Mouse (Mus musculus): Measurements from ENCODE around the gene Enpp6. TPM values are rescaled to one million over a fixed set of nuclear protein-coding genes. Genes with fewer than 3 reads are reported as not detected.

Gene Enpp6
- polyA plus RNA-seq, 1 experiment from 2014 or later, result 0.15 TPM

DNA sequence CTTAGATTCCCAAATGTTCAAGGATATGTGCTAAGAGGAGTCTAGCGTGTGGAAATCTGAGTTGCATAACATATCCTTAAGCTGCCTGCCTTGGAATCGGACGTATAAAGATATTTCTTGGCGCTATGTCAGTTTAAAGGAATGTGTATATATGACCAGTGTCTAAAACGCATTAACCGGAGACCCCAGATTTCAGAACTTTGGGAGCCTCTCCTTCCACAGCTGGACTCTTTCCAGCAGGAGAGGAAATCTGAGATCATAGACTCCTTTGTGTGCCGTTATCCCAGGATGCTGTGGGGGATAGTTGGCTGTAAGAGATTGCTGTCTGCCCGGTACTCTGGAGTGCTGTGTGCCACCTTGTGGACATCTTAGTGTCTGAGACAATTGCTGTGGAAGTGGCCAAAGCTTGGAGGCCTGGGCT, 34.5 kb downstream of the Enpp6 start:
- Histone ChIP-seq H3K36me3 (ENCODE audit: control insufficient read depth, insufficient read depth, low read length) (no peaks in the 10 kb centered on the region), H3K4me2 (no peak overlapping the region), H3K4me3 (ENCODE audit: low read depth, low read length) (no peak overlapping the region), H3K27ac (ENCODE audit: low read depth, low read length) (no peak overlapping the region), H3K4me1 (replicated peaks; ENCODE audit: control insufficient read depth, insufficient read depth, low read length) (no peaks in the 10 kb centered on the region), H3K9ac (ENCODE audit: low read depth, low read length) (no peak overlapping the region), H3K27me3 (replicated peaks; ENCODE audit: control insufficient read depth, insufficient read depth, low read length) (no peaks in the 10 kb centered on the region), H3K9me3 (ENCODE audit: control insufficient read depth, low read length) (no peaks in the 10 kb centered on the region)
- 69% methylated on average over 8 of the region's 8 CpGs for WGBS
- peak; percentile 27 for DNase-seq (ENCODE audit: low spot score)
- ATAC-seq (replicated peaks; ENCODE audit: low FRiP score), result no peak

DNA sequence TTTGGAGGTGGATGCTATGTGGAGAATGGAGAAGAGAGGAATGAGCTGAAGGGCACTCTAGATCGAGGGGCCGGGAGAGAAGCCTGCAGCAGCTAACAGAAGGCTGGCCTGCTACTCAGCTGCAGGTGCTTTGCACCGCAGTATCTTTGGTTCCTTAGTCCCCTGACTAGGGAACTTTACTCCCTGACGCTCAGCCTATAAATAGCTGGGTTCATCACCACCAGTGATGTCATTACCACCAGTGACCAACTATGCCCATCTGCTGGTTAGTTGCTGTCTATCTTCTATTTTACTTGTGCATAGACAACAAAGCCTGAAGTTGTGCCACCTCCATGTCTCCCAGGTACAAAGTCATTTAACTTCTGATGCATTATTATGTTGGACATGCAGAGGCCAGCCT, 37.9 kb downstream of the Enpp6 start:
- H3K4me1 ChIP-seq (replicated peaks; ENCODE audit: control insufficient read depth, insufficient read depth, low read length), result no peaks in the 10 kb centered on the region

DNA sequence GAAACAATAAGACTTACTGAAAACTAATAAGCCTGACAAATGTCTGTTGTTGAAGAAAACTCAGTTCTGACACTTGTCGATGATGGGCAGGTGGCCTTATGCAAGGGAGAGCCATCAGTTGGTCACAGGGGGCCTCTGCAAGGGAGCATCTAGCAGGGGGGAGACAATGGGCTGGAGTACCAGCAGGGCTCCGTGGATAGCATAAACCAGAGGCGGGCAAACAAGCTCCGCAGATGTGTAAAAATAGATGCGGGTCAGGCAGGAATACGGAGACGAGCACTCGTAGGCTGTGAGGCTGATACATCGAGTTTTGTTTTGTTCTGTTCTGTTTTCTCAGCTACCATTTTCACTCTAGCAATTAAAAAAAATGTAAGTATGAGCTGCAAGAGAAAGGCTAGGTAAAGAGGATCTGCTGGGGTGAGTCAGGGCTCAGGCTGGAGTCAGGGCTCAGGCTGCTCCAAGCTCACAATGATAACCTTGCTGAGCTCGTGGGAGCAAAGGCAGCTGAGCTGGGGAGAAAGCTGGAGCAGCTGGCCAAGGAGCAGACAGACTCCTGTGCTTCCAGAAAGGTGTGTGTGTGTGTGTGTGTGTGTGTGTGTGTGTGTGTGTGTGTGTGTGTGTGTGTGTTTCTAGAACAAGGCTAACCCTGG, 40.3 kb downstream of the Enpp6 start:
- DNase-seq (ENCODE audit: low spot score), result no peak
- WGBS, result 73% methylated on average over 10 of the region's 10 CpGs
- no peak overlapping the region for H3K4me2 ChIP-seq

More for the DNA sequence above, 37.9 kb downstream of the Enpp6 start:
- no peak for ATAC-seq (replicated peaks; ENCODE audit: low FRiP score)
- Histone ChIP-seq H3K27me3 (replicated peaks; ENCODE audit: control insufficient read depth, insufficient read depth, low read length) (no peaks in the 10 kb centered on the region), H3K9me3 (ENCODE audit: control insufficient read depth, low read length) (no peaks in the 10 kb centered on the region), H3K27ac (ENCODE audit: low read depth, low read length) (no peak overlapping the region), H3K36me3 (ENCODE audit: control insufficient read depth, insufficient read depth, low read length) (no peaks in the 10 kb centered on the region), H3K4me2 (no peak overlapping the region), H3K9ac (ENCODE audit: low read depth, low read length) (no peak overlapping the region), H3K4me3 (ENCODE audit: low read depth, low read length) (no peak overlapping the region)
- WGBS, result 76% methylated on average over 4 of the region's 4 CpGs
- DNase-seq (ENCODE audit: low spot score), result no peak

DNA sequence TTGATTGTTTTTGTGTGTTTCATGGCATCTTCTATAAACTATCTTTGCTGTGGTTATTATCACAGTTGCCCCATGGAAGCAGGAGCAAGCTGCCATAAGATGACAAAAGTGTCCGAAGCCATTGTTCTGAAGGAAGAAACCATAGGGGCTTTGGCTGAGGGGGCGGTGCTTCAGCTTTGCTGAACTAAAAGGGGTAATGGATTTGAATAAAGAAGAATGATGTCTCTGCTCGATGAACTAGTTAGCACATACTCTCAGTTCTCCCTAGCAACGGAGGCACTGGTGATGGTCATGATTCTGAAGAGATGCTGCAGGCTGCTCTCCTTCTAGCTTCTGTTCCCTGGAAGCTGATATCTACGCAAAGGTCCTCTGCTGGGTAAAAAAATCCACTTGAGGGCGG, 41.8 kb downstream of the Enpp6 start:
- Histone ChIP-seq H3K4me2 (no peak overlapping the region), H3K27me3 (replicated peaks; ENCODE audit: control insufficient read depth, insufficient read depth, low read length) (no peaks in the 10 kb centered on the region), H3K36me3 (ENCODE audit: control insufficient read depth, insufficient read depth, low read length) (no peaks in the 10 kb centered on the region), H3K9ac (ENCODE audit: low read depth, low read length) (no peak overlapping the region), H3K4me1 (replicated peaks; ENCODE audit: control insufficient read depth, insufficient read depth, low read length) (no peaks in the 10 kb centered on the region), H3K9me3 (ENCODE audit: control insufficient read depth, low read length) (no peaks in the 10 kb centered on the region), H3K27ac (ENCODE audit: low read depth, low read length) (no peak overlapping the region), H3K4me3 (ENCODE audit: low read depth, low read length) (no peak overlapping the region)
- WGBS, result 74% methylated on average over 6 of the region's 6 CpGs
- ATAC-seq (replicated peaks; ENCODE audit: low FRiP score) (no peak), DNase-seq (ENCODE audit: low spot score) (no peak)

More for the DNA sequence above, 40.3 kb downstream of the Enpp6 start:
- ATAC-seq (replicated peaks; ENCODE audit: low FRiP score), result no peak
- Histone ChIP-seq H3K9ac (ENCODE audit: low read depth, low read length) (no peak overlapping the region), H3K27me3 (replicated peaks; ENCODE audit: control insufficient read depth, insufficient read depth, low read length) (no peaks in the 10 kb centered on the region), H3K4me3 (ENCODE audit: low read depth, low read length) (no peak overlapping the region), H3K9me3 (ENCODE audit: control insufficient read depth, low read length) (no peaks in the 10 kb centered on the region), H3K4me1 (replicated peaks; ENCODE audit: control insufficient read depth, insufficient read depth, low read length) (no peaks in the 10 kb centered on the region), H3K36me3 (ENCODE audit: control insufficient read depth, insufficient read depth, low read length) (no peaks in the 10 kb centered on the region), H3K27ac (ENCODE audit: low read depth, low read length) (no peak overlapping the region)

DNA sequence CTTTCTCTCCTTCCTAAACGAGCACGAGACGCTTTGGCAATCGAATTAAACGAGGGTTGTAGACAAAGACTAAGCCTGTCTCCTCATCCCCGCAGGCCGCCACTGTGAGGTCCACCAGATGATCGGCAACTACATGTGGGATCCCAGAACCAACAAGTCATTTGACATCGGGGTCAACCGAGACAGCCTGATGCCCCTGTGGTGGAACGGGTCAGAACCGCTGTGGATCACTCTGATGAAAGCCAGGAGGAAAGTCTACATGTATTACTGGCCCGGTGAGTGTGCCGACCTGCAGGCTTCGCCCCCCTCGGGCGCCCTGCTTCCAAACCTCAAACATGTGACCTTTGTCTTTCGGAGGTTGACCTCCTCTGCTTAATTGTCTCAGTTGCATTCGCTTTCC, 43.6 kb downstream of the Enpp6 start:
- Histone ChIP-seq H3K27me3 (replicated peaks; ENCODE audit: control insufficient read depth, insufficient read depth, low read length) (no peaks in the 10 kb centered on the region), H3K4me2 (no peak overlapping the region), H3K4me3 (ENCODE audit: low read depth, low read length) (no peak overlapping the region), H3K9me3 (ENCODE audit: control insufficient read depth, low read length) (no peaks in the 10 kb centered on the region), H3K36me3 (ENCODE audit: control insufficient read depth, insufficient read depth, low read length) (no peaks in the 10 kb centered on the region), H3K9ac (ENCODE audit: low read depth, low read length) (no peak overlapping the region), H3K27ac (ENCODE audit: low read depth, low read length) (no peak overlapping the region), H3K4me1 (replicated peaks; ENCODE audit: control insufficient read depth, insufficient read depth, low read length) (no peaks in the 10 kb centered on the region)
- ATAC-seq (replicated peaks; ENCODE audit: low FRiP score) (no peak), DNase-seq (ENCODE audit: low spot score) (no peak)
- 90% methylated on average over 19 of the region's 19 CpGs for WGBS

DNA sequence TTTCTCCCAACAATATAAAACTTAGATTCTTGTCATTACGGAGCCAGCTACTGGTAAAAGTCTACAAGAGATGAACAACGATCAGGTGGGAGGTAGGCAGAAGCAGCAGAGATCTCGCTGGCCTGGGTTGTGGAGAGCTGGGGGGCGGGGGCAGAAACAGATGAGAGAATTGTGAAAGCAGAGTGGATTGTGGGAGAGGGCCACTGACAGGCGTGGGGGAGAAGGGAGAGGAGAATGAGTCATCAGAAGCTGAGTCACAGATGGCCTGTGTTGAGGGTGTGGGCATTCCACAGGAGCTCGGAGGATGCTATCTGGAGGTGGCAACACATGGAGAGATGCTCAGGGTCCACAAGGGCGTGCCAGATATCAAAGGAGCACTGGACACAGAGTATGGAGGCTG, 45.4 kb downstream of the Enpp6 start:
- Histone ChIP-seq H3K4me2 (no peak overlapping the region), H3K9me3 (ENCODE audit: control insufficient read depth, low read length) (no peaks in the 10 kb centered on the region), H3K4me1 (replicated peaks; ENCODE audit: control insufficient read depth, insufficient read depth, low read length) (no peaks in the 10 kb centered on the region), H3K27ac (ENCODE audit: low read depth, low read length) (no peak overlapping the region), H3K4me3 (ENCODE audit: low read depth, low read length) (no peak overlapping the region), H3K27me3 (replicated peaks; ENCODE audit: control insufficient read depth, insufficient read depth, low read length) (no peaks in the 10 kb centered on the region), H3K36me3 (ENCODE audit: control insufficient read depth, insufficient read depth, low read length) (no peaks in the 10 kb centered on the region), H3K9ac (ENCODE audit: low read depth, low read length) (no peak overlapping the region)
- 71% methylated on average over 7 of the region's 7 CpGs for WGBS
- no peak for ATAC-seq (replicated peaks; ENCODE audit: low FRiP score)
- DNase-seq (ENCODE audit: low spot score), result no peak

DNA sequence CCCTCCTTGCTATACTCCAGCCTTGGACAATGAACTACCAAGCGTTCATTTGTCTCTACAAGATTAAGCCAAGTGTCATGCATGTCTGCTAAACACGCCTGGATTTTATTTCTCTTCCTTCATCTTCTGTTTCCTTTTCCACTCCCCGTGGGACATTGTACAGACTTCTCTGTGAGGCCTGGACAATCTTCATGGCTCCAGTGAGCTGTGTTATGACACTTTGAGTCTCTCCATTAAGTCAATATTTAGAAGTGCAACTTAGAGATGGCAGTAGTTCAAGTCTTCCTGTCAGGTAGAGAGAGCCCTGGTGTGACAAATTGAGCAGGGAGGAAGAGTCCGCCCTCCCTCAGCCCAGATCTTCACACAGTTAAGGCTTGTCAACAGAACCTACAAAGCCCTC, 47.3 kb downstream of the Enpp6 start:
- Histone ChIP-seq H3K9ac (ENCODE audit: low read depth, low read length) (no peak overlapping the region), H3K4me1 (replicated peaks; ENCODE audit: control insufficient read depth, insufficient read depth, low read length) (no peaks in the 10 kb centered on the region), H3K4me3 (ENCODE audit: low read depth, low read length) (no peak overlapping the region), H3K27ac (ENCODE audit: low read depth, low read length) (no peak overlapping the region), H3K27me3 (replicated peaks; ENCODE audit: control insufficient read depth, insufficient read depth, low read length) (no peaks in the 10 kb centered on the region), H3K9me3 (ENCODE audit: control insufficient read depth, low read length) (no peaks in the 10 kb centered on the region), H3K4me2 (no peak overlapping the region), H3K36me3 (ENCODE audit: control insufficient read depth, insufficient read depth, low read length) (no peaks in the 10 kb centered on the region)
- 74% methylated on average over 4 of the region's 4 CpGs for WGBS
- no peak for ATAC-seq (replicated peaks; ENCODE audit: low FRiP score)
- no peak for DNase-seq (ENCODE audit: low spot score)

DNA sequence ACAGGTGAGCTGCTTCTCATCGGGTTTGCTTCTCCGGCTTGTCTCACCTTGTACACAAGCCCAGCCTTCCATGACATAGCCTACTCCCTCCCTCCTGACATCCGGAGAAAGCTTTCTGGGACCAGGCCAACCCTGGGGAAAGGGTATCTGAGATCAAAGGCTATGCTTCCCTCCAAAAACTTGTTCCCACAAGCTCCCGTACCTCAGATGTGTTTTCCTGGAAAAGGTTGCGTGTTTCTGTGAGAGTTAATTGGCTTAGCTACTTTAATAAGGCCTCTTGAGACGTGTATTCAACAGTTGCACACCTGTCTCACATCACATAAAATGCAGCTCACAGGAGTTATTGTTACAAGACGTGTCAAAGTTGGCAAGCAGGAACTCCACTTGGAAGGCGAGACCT, 49.8 kb downstream of the Enpp6 start:
- Histone ChIP-seq H3K27me3 (replicated peaks; ENCODE audit: control insufficient read depth, insufficient read depth, low read length) (no peaks in the 10 kb centered on the region), H3K9me3 (ENCODE audit: control insufficient read depth, low read length) (no peaks in the 10 kb centered on the region), H3K4me2 (no peak overlapping the region), H3K4me3 (ENCODE audit: low read depth, low read length) (no peak overlapping the region), H3K4me1 (replicated peaks; ENCODE audit: control insufficient read depth, insufficient read depth, low read length) (no peaks in the 10 kb centered on the region), H3K36me3 (ENCODE audit: control insufficient read depth, insufficient read depth, low read length) (no peaks in the 10 kb centered on the region), H3K27ac (ENCODE audit: low read depth, low read length) (no peak overlapping the region), H3K9ac (ENCODE audit: low read depth, low read length) (no peak overlapping the region)
- DNase-seq (ENCODE audit: low spot score) (no peak), ATAC-seq (replicated peaks; ENCODE audit: low FRiP score) (no peak)
- 82% methylated on average over 8 of the region's 8 CpGs for WGBS

DNA sequence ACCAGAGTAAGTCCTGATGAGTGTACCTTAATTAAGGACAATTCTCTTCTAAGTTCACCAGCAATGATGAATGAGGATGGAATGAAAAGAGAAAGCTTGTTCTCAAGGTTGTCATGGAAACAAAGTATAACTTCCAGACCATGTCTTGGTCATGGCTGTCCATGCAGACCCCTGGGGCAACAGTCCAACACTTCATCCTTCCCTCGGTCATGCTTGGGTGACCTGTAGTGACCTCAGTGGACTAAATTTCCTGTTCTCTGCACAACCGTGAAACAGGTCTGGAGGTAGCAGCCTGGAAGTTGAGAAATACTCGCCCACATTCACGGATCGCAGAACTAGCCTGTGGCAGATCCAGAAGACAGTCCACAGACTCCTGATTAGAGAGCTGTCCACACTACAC, 50.7 kb downstream of the Enpp6 start:
- no peak overlapping the region for H3K4me2 ChIP-seq
- no peak overlapping the region for H3K27ac ChIP-seq (ENCODE audit: low read depth, low read length)
- no peaks in the 10 kb centered on the region for H3K4me1 ChIP-seq (replicated peaks; ENCODE audit: control insufficient read depth, insufficient read depth, low read length)
- ATAC-seq (replicated peaks; ENCODE audit: low FRiP score) (no peak), DNase-seq (ENCODE audit: low spot score) (no peak)
- 79% methylated on average over 5 of the region's 5 CpGs for WGBS
- no peaks in the 10 kb centered on the region for H3K27me3 ChIP-seq (replicated peaks; ENCODE audit: control insufficient read depth, insufficient read depth, low read length)
- no peaks in the 10 kb centered on the region for H3K9me3 ChIP-seq (ENCODE audit: control insufficient read depth, low read length)
- H3K9ac ChIP-seq (ENCODE audit: low read depth, low read length), result no peak overlapping the region
- H3K4me3 ChIP-seq (ENCODE audit: low read depth, low read length), result no peak overlapping the region
- H3K36me3 ChIP-seq (ENCODE audit: control insufficient read depth, insufficient read depth, low read length), result no peaks in the 10 kb centered on the region
